Mouse (Mus musculus) layer of hippocampus, postnatal 25 days (tissue): ENCODE measurements around the gene Cldn19. TPM values are rescaled to one million over a fixed set of nuclear protein-coding genes. Genes with fewer than 3 reads are reported as not detected.
"Not testable (repeated sequence)": the region's sequence is repeated elsewhere in the genome, so short reads cannot be mapped to it uniquely, and the experiment has no call there.

Experiments
- DNase-seq, 2 experiments: peaks; one replicate each; pipeline ENCODE4 v3.0.0; 2022; ENCODE audit warnings: mixed read lengths in 2 of 2, low spot score in 1 of 2; ENCODE audit errors: extremely low spot score in 1 of 2
- total RNA-seq, 2 experiments: library from RNA; stranded (reverse); gene quantifications; 2 replicates each; pipeline ENCODE4 v1.2.3; 2021

The Cldn19 gene
- total RNA-seq, 2 experiments from 2014 or later: 0.32 to 0.33 TPM

GRCm38 (mm10) chr4:119248407-119248965 is 6.7 kb upstream of the Cldn19 start:
- no peak for DNase-seq

- DNase-seq: no peak
Measured at GRCm38 (mm10) chr4:119252025-119252808, 3.0 kb upstream of the Cldn19 start.

- DNase-seq: no peak
Measured at GRCm38 (mm10) chr4:119254012-119254618, 1.1 kb upstream of the Cldn19 start.

GRCm38 (mm10) chr4:119257083-119257482 is 1.9 kb downstream of the Cldn19 start:
- DNase-seq: no peak

GRCm38 (mm10) chr4:119259344-119260254 is 4.4 kb downstream of the Cldn19 start:
- no peak for DNase-seq

- DNase-seq: no peak
Measured at GRCm38 (mm10) chr4:119261087-119261713, 6.0 kb downstream of the Cldn19 start.

- no peak for DNase-seq
Measured at GRCm38 (mm10) chr4:119262483-119262882, 7.3 kb downstream of the Cldn19 start.

GRCm38 (mm10) chr4:119263459-119263858 is 8.2 kb downstream of the Cldn19 start:
- no peak for DNase-seq

GRCm38 (mm10) chr4:119266606-119267005 is 11.4 kb downstream of the Cldn19 start:
- DNase-seq: no peak

GRCm38 (mm10) chr4:119274627-119275026 is 19.4 kb downstream of the Cldn19 start:
- no peak for DNase-seq

GRCm38 (mm10) chr4:119275226-119275625 is 20.0 kb downstream of the Cldn19 start:
- DNase-seq: no peak

- DNase-seq: no peak
Measured at GRCm38 (mm10) chr4:119275726-119276125, 20.5 kb downstream of the Cldn19 start.

- DNase-seq: not testable (repeated sequence)
Measured at GRCm38 (mm10) chr4:119278784-119279183, 23.6 kb downstream of the Cldn19 start.

GRCm38 (mm10) chr4:119284861-119285260 is 29.6 kb downstream of the Cldn19 start:
- DNase-seq: no peak

- DNase-seq: no peak
Measured at GRCm38 (mm10) chr4:119285336-119285735, 30.1 kb downstream of the Cldn19 start.

- DNase-seq: no peak
Measured at GRCm38 (mm10) chr4:119291921-119292320, 36.7 kb downstream of the Cldn19 start.

- peak; percentile 24 to 30 for DNase-seq
Measured at GRCm38 (mm10) chr4:119292771-119293573, 37.8 kb downstream of the Cldn19 start.

- peak; percentile 8 to 19 for DNase-seq
Measured at GRCm38 (mm10) chr4:119293574-119294258, 38.5 kb downstream of the Cldn19 start.
